Mouse (Mus musculus) testis, adult 10 weeks (tissue): ENCODE measurements around the gene Prr5. TPM values are rescaled to one million over a fixed set of nuclear protein-coding genes. Genes with fewer than 3 reads are reported as not detected.

Source experiments
- polyA plus RNA-seq: library from polyadenylated mRNA; stranded (reverse); fragments of 350-450 nt; fragmentation: Illumina TruSeq; extraction: RNeasy Lipid Tissue Mini Kit (QIAGEN cat#74804); gene quantifications from one replicate; pipeline ENCODE4 v1.2.3, GENCODE M21; 2014; ENCODE audit warnings: low read depth, low replicate concordance

Gene Prr5
- 0.35 TPM for polyA plus RNA-seq

DNA sequence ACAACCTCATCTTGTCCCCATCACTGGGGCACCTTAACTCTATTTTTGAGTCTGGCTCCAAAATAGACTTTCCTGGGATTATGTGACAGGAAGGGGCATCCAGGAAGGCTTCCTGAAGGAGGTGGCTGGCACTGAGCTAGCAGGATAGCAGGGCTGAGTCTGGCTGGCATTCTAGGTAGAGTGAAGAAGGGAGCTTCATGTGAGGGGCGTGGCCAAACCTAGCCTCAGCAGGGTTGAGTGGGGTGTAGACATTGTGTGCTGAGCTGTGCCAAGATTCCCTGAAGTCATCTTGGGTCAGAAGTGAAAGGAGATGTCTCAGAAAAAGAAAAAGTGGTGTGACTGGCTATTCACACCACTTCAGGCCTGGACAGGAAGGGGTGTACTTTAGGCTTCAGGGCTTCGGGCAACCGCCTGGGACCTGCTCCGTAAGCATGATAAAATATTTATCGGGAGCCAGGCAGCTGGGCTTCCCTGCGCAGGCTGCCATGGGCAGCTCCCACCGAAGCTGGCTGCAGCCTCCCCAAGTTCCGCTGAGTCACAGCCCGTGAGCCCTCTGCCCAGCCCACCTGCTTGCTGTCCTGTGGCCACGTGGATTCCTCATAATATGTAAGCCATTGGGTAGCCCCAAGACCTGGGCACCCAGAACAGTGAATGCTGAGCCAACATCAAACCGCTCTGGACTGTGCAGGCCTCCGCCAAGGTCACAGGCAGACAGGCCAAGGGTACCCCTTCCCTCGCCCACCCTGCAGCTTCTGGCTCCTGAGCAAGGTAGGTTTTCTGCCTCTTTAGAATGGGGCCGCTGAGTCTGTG lies at the start of gene Prr5:
Prr5 (plus strand) TSS at position 683 of the 810 bp plus-strand sequence.

DNA sequence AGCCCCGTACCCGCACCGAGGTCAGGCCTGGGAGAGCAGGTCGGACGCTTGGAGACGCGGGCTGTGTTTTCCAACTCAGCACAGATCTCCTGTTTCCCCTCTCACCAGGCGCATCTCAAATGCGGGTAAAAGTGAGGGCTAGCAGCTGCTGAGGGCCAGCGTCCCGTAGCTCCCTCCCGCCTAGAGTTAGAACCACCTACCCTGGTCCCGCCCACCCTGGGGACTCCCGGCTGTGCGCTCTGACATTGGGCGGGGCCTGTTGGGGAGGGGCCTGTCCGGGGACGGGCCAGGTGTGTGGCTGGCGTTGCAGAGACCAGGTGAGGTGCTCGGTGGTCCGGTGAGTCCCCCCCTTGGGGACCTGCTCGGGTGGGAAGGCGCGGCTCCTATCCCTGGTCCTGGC lies 50.4 kb downstream of the Prr5 start, which contains the start of gene Arhgap8:
Arhgap8 (plus strand) TSS at position 262 of the 400 bp plus-strand sequence.

Other genes starting within 250 kb of the Prr5 start
- 0.34 TPM for gene Shisal1, start 222.5 kb upstream of the Prr5 start, polyA plus RNA-seq
- 3.1 TPM for gene Rtl6, start 111.8 kb upstream of the Prr5 start, polyA plus RNA-seq
- gene Arhgap8, start 50.4 kb downstream of the Prr5 start, polyA plus RNA-seq: 0.14 TPM
- 0.39 TPM for gene Phf21b, start 186.4 kb downstream of the Prr5 start, polyA plus RNA-seq